Mouse (Mus musculus): Measurements from ENCODE around the gene Abca12.

DNA sequence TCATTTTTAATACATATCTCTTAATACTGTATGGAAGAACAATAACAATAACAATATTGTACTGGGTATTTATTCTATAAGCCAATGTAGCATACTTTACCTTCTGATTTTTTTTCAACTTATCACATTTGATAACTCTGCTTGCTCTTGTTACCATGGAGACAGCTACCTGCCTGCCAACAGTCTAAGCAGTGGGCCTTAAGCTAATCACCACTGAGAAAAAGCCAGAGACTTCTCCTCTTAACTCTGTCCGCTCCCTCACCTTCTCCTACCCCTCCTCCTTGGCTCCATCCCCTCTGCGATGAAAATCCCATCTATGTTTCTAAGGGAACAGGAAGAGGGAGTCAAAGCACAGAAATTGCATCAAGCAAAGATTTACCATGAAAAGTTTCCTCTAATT lies 118.1 kb downstream of the Abca12 start:
- no peak for TF ChIP-seq CTCF (IDR thresholded peaks at IDR 0.05; ENCODE audit: low read depth)
- TF ChIP-seq EP300 (IDR thresholded peaks at IDR 0.05; ENCODE audit: low read depth): no peak
